Mouse (Mus musculus): ENCODE results near the gene Slc45a2. TPM values are rescaled to one million over a fixed set of nuclear protein-coding genes. Genes with fewer than 3 reads are reported as not detected.
"Not testable (repeated sequence)": the region's sequence is repeated elsewhere in the genome, so short reads cannot be mapped to it uniquely, and the experiment has no call there.

Slc45a2 gene
- polyA plus RNA-seq, 1 experiment from 2014 or later = 0.05 TPM

DNA sequence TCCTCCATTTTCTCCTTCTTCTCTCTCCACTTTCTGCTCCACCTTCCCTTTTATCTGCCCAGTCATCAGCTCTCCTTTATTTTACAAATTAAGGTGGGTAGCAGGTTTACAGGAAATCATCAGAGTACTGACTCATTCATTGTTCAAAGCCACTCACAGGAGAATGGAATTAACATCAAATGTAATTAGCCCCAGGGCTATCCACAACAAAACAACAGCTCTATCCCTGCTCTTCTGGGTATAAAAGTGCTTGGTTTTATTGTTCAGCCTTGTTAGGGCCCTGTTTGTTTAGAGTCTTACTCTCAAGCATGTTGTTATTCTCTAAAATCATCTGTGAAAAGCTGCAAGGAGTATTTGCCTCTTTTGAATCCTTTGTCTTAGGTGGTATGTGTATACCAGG lies 23.4 kb upstream of the Slc45a2 start:
- no peaks in the 10 kb centered on the region for H3K27me3 ChIP-seq (ENCODE audit: low read depth, poor library complexity, severe bottlenecking)
- peaks cover 8% of the 10 kb centered on the region for H3K4me1 ChIP-seq
- DNase-seq (ENCODE audit: low spot score) = no peak
- H3K4me3 ChIP-seq = no peak overlapping the region
- H3K9me3 ChIP-seq (replicated peaks) = no peaks in the 10 kb centered on the region
- no peaks in the 10 kb centered on the region for H3K36me3 ChIP-seq
- H3K27ac ChIP-seq = no peak overlapping the region

DNA sequence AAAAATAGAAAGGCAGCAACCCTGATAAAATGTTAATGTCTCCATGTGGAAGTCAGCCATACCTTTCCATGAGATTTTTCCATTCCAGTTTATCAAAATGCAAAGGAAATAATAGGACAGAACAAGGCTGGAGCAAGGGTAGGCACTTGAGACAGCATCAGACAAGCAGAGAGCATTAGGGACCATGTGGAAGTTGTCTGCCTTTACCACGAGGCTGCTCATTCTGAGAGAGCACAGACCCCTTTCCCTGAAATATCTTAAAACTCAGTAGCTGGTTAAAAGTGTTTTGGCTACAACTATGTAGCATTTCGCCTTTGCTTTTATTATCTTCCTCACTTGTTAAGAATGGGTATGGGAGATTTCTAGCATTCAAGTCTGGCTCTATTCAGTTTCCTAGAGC lies 19.8 kb upstream of the Slc45a2 start:
- Histone ChIP-seq H3K27ac (no peak overlapping the region), H3K4me1 (peaks cover 13% of the 10 kb centered on the region), H3K36me3 (no peaks in the 10 kb centered on the region), H3K9me3 (replicated peaks) (no peaks in the 10 kb centered on the region), H3K4me3 (peak overlapping the region; percentile 82), H3K27me3 (ENCODE audit: low read depth, poor library complexity, severe bottlenecking) (no peaks in the 10 kb centered on the region)
- DNase-seq (ENCODE audit: low spot score) = no peak
- 75% methylated on average over 2 of the region's 2 CpGs for WGBS

DNA sequence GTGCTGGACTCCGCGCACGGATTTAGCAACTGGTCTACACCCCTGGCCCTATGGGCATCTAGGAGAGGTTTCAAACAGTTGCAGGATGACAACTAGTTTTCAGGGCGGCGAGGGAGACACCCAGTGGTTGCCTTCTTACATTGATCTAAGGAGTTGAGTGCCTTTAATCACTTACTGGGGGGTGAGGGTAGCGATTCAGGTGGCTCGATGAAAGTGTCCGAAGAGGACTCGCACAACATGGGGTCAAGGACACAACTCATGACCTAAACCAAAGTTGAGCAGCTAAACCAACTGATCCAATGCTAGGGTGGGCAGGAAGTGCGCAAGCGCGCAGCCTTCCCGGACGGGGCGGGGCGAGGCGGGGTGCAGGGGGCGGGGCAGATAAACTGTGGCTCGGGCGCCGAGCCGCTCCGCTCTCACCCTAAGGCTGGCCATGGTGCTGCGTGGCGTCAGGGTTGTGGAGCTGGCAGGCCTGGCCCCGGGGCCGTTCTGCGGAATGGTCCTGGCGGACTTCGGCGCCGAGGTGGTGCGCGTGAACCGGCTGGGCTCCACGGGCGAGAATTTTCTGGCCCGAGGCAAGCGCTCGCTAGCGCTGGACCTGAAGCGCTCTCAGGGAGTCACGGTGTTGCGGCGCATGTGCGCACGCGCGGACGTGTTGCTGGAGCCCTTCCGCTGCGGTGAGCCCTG lies 19.0 kb upstream of the Slc45a2 start, which contains the start of gene Amacr:
TSS of gene Amacr (plus strand) at position 380 of the 687 bp plus-strand sequence.
- WGBS = under 1% methylated on average over 52 of the region's 52 CpGs
- DNase-seq (ENCODE audit: low spot score) = peak; percentile 96
- Histone ChIP-seq H3K27ac (peak within 1 kb of the TSS; percentile 95), H3K4me1 (peaks cover 13% of the 10 kb centered on the region), H3K4me3 (peak within 1 kb of the TSS; percentile 82), H3K36me3 (no peaks in the 10 kb centered on the region), H3K9me3 (replicated peaks) (no peaks in the 10 kb centered on the region), H3K27me3 (ENCODE audit: low read depth, poor library complexity, severe bottlenecking) (no peaks in the 10 kb centered on the region)

DNA sequence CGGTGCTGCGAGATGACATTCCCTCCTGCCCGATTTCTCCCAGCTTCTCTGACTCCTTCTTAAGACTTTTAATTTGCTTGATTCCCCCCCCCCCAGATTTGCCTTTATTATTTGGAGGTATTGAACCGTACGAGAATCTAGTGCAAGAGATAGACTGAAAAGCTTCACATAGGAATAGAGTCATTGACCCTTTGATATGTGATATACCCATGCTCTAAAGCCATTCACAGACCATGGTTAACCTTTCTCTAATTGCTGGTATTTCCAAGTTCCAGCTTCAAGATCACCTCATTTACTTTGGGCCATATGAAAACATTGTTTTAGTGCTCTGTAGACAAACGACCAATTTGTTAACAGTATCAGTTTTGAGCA lies 18.5 kb upstream of the Slc45a2 start:
- Histone ChIP-seq H3K36me3 (no peaks in the 10 kb centered on the region), H3K9me3 (replicated peaks) (no peaks in the 10 kb centered on the region), H3K27me3 (ENCODE audit: low read depth, poor library complexity, severe bottlenecking) (no peaks in the 10 kb centered on the region), H3K4me1 (peaks cover 13% of the 10 kb centered on the region), H3K4me3 (peak overlapping the region; percentile 82), H3K27ac (peak overlapping the region; percentile 95)
- 7% methylated on average over 6 of the region's 6 CpGs for WGBS
- no peak for DNase-seq (ENCODE audit: low spot score)

DNA sequence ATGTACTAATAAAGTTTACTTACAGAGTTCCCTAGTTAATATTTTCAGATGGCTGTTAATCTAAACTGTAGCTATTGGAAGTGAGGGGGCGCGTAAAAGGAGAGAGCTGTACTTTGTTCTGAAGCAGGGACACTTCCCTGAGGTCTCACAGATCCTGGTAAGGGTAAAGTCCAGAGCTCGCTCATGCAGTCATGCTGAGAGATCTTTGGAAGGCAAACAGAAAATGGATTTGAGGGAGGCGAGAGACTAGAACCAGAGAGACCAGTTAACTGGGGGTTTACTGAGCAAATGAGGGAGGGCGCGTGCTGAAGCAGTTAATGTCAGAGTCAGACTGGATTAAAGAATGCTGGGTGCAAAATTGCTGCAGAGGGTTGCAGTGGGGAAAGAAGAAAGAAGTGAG lies 14.8 kb upstream of the Slc45a2 start:
- DNase-seq (ENCODE audit: low spot score) = no peak
- Histone ChIP-seq H3K27me3 (ENCODE audit: low read depth, poor library complexity, severe bottlenecking) (no peaks in the 10 kb centered on the region), H3K36me3 (peaks cover 8% of the 10 kb centered on the region; the same call in 1 of the 2 replicates), H3K9me3 (replicated peaks) (no peaks in the 10 kb centered on the region), H3K27ac (no peak overlapping the region), H3K4me1 (peaks cover 12% of the 10 kb centered on the region), H3K4me3 (no peak overlapping the region)
- 77% methylated on average over 6 of the region's 6 CpGs for WGBS

DNA sequence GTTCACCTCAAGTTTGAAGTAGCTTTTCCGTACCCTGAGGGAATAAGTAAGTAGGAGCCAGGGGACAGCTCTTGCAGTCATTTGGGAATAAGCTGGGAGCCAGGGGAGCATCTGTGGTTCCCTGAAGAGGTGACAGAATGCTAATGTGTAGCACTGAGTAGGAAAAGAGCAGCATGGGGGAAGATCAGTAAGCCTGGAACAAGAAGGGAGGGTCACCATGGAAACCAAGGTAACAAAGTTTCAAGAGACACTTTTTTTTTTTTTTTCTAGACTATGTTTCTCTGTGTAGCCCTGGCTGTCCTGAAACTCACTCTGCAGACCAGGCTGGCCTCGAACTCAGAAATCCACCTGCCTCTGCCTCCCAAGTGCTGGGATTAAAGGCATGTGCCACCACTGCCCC lies 14.0 kb upstream of the Slc45a2 start:
- not testable (repeated sequence) for H3K36me3 ChIP-seq; H3K27me3 ChIP-seq (ENCODE audit: low read depth, poor library complexity, severe bottlenecking); H3K4me3 ChIP-seq; H3K9me3 ChIP-seq (replicated peaks); H3K4me1 ChIP-seq; DNase-seq (ENCODE audit: low spot score); H3K27ac ChIP-seq
- WGBS = 69% methylated on average over 2 of the region's 2 CpGs

DNA sequence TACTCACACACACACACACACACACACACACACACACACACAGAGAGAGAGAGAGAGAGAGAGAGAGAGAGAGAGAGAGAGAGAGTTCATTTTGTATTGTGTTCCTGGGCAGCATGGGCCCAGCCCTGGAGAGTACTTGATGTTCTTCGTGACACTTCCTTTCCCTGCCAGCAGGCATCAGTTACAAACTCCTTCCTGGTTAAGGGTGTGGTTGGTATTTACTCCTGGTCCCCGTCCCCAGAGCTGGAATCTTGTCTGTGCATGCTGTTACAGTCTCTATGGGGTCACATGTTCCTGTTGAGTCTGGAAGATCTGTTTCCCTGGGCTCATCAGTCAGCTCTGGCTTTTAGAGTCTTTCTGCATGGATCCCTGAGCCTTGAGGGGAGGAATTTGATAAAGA lies 10.1 kb upstream of the Slc45a2 start:
- no peak overlapping the region for H3K27ac ChIP-seq
- H3K36me3 ChIP-seq = peaks cover 11% of the 10 kb centered on the region; the same call in 1 of the 2 replicates
- no peaks in the 10 kb centered on the region for H3K4me1 ChIP-seq
- H3K4me3 ChIP-seq = no peak overlapping the region
- no peaks in the 10 kb centered on the region for H3K27me3 ChIP-seq (ENCODE audit: low read depth, poor library complexity, severe bottlenecking)
- WGBS = 51% methylated on average over 2 of the region's 2 CpGs
- no peak for DNase-seq (ENCODE audit: low spot score)
- H3K9me3 ChIP-seq (replicated peaks) = no peaks in the 10 kb centered on the region

DNA sequence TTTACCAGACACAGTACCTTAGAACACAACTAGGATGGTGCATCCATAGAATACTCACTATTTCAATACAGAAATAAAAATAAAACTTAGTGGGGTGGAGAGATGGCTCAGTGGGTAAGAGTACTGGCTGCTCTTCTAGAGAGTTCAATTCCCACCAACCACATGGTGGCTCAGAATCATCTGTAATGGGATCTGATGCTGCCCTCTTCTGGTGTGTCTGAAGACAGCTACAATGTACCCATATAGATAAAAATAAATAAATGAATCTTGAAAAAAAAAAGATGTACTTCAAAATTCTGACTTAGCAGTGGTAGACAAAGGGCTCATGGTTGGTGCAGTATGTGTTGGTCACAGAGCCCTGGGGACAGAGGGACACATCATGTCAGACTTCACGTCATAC lies 9.0 kb upstream of the Slc45a2 start:
- no peaks in the 10 kb centered on the region for H3K9me3 ChIP-seq (replicated peaks)
- H3K36me3 ChIP-seq = peaks cover 11% of the 10 kb centered on the region; the same call in 1 of the 2 replicates
- 90% methylated on average over 1 of the region's 1 CpGs for WGBS
- DNase-seq (ENCODE audit: low spot score) = no peak
- H3K4me3 ChIP-seq = no peak overlapping the region
- H3K4me1 ChIP-seq = no peaks in the 10 kb centered on the region
- no peak overlapping the region for H3K27ac ChIP-seq
- H3K27me3 ChIP-seq (ENCODE audit: low read depth, poor library complexity, severe bottlenecking) = no peaks in the 10 kb centered on the region

DNA sequence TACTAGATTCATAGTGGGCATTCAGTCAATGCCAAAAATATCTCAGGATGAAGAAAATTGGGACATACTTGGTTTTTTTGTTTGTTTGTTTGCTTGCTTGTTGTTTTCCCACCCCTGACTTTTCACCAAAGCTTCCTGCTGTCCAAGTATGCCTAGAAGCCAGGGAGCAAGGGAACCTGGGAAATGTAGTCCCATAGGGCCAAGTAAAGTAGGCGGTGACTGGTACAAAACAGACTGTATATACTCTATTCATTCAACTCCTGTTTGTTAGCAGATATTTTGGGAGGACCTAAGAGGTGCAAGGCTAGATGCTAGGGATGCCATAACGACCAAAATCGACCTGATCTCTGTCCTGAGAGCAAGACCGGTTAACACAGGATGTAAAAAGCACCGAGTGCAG lies 689 bp upstream of the Slc45a2 start:
- Histone ChIP-seq H3K4me1 (no peaks in the 10 kb centered on the region), H3K9me3 (replicated peaks) (no peaks in the 10 kb centered on the region), H3K36me3 (peaks cover 3% of the 10 kb centered on the region; the same call in 1 of the 2 replicates), H3K4me3 (no peak overlapping the region), H3K27ac (no peak overlapping the region), H3K27me3 (ENCODE audit: low read depth, poor library complexity, severe bottlenecking) (no peaks in the 10 kb centered on the region)
- no peak for DNase-seq (ENCODE audit: low spot score)
- 55% methylated on average over 5 of the region's 5 CpGs for WGBS

DNA sequence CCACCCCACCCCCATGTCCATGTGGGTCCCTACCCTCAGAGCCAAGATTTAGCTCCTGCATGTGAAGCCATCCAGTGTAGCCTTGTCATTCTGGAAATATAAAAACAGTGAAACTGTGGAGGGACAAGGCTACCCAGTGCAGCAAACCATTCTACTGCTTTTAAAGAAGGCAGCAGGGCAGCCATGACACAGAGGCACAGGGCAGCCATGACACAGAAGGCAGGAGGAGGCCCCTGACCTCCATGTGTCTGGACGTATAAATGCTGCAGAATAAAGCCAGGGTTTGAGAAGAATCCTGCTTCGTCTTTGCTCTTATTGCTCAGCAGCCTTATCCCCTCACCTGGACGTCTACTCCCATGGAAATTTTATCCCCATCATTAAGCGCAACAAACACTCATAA lies 3.3 kb downstream of the Slc45a2 start:
- WGBS = 91% methylated on average over 4 of the region's 4 CpGs

DNA sequence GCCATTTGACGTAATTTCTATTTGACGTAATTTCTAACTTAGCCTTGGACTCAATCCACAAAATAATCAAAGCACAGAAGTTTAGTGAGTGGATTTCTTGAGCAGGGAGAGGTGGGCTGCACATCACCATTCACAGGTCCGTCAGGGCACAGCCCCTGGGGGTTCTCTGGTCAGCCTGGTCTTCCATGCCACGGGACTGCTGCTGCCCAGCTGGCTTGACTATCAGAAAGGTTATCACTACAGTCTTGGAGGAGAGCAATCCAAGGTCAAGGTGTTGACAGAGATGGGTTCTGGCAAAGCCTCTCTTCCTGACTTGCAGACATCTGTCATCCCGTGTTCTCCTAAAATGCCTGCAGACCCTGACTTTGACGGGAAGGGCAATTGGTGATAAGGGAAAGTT lies 4.1 kb downstream of the Slc45a2 start:
- Histone ChIP-seq H3K36me3 (no peaks in the 10 kb centered on the region), H3K4me1 (no peaks in the 10 kb centered on the region), H3K4me3 (no peak overlapping the region), H3K27me3 (ENCODE audit: low read depth, poor library complexity, severe bottlenecking) (no peaks in the 10 kb centered on the region), H3K9me3 (replicated peaks) (no peaks in the 10 kb centered on the region), H3K27ac (no peak overlapping the region)
- 80% methylated on average over 6 of the region's 6 CpGs for WGBS
- no peak for DNase-seq (ENCODE audit: low spot score)

More for the DNA sequence above, 3.3 kb downstream of the Slc45a2 start:
- no peak for DNase-seq (ENCODE audit: low spot score)
- H3K36me3 ChIP-seq = no peaks in the 10 kb centered on the region
- no peaks in the 10 kb centered on the region for H3K27me3 ChIP-seq (ENCODE audit: low read depth, poor library complexity, severe bottlenecking)
- no peak overlapping the region for H3K4me3 ChIP-seq
- no peaks in the 10 kb centered on the region for H3K4me1 ChIP-seq
- no peaks in the 10 kb centered on the region for H3K9me3 ChIP-seq (replicated peaks)
- H3K27ac ChIP-seq = no peak overlapping the region

DNA sequence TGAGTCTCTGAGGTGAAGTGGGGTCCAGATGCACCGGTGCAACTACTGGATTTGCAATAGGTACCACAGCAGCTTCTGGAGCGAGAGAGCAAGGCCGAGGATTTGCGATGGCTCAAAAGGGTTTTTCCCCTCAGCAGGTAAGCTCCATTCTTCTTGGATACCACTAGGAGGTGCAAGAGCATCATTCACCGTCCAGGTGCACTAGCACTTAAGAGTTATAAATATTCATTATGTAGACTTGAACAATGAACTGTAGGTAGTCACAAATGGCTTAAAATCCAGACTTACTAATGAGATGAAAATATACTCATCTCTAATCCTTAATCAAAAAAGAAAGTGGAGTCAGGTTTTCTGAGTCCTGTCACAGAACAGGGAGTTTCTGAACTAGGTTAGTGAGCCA lies 8.2 kb downstream of the Slc45a2 start:
- Histone ChIP-seq H3K4me3 (no peak overlapping the region), H3K27ac (no peak overlapping the region), H3K36me3 (no peaks in the 10 kb centered on the region), H3K4me1 (no peaks in the 10 kb centered on the region), H3K9me3 (replicated peaks) (no peaks in the 10 kb centered on the region), H3K27me3 (ENCODE audit: low read depth, poor library complexity, severe bottlenecking) (no peaks in the 10 kb centered on the region)
- no peak for DNase-seq (ENCODE audit: low spot score)
- WGBS = 26% methylated on average over 5 of the region's 5 CpGs

DNA sequence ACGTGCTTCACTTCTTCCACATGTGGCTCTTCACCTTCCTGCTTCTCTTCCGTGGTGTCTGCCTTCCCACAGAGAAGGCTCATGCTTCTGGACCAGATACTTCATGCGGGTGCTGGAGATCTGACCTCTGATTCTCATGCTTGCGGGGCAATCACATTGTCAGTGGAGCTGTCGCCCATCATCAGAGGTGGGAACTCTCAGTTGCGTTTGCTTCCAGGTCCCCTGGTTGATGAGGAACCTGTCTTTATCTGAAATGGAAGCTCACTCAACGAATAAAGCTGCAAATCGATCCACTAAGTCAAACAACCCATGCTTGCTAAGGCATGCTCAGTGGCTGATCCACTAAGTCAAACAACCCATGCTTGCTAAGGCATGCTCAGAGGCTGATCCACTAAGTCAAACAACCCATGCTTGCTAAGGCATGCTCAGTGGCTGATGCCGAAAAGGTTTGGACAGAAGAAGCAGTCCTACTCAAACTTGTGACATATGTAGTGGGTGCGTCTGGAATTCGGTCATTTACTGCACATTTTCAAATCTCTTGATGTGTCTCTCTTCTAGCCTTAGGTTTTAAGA lies 10.5 kb downstream of the Slc45a2 start:
- Histone ChIP-seq H3K9me3 (replicated peaks) (no peaks in the 10 kb centered on the region), H3K4me1 (no peaks in the 10 kb centered on the region), H3K36me3 (no peaks in the 10 kb centered on the region), H3K27ac (no peak overlapping the region), H3K27me3 (ENCODE audit: low read depth, poor library complexity, severe bottlenecking) (no peaks in the 10 kb centered on the region), H3K4me3 (no peak overlapping the region)
- DNase-seq (ENCODE audit: low spot score) = no peak
- 94% methylated on average over 11 of the region's 11 CpGs for WGBS

DNA sequence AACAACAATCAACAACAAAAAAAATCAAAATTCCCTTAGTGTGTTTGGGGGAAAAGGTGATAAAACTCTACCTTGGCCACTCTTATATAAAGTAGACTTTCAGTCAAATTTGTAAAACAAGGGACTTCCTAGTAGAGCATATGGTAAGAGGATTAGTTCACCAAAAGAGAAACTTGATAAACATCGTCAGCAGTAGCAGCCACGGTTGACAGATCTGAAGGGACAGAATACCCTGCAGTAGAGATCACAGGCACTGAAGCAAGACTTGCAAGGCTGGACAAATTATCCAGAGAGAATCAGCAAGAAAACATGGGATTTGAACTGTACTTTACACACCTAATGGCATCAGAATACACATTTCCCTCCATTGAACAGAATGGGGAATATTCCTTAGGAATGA lies 14.4 kb downstream of the Slc45a2 start:
- Histone ChIP-seq H3K36me3 (no peaks in the 10 kb centered on the region), H3K27ac (no peak overlapping the region), H3K9me3 (replicated peaks) (no peaks in the 10 kb centered on the region), H3K27me3 (ENCODE audit: low read depth, poor library complexity, severe bottlenecking) (no peaks in the 10 kb centered on the region), H3K4me1 (no peaks in the 10 kb centered on the region), H3K4me3 (no peak overlapping the region)
- DNase-seq (ENCODE audit: low spot score) = no peak
- WGBS = 62% methylated on average over 2 of the region's 2 CpGs

Data from limb, embryonic 10.5 days (tissue).